Mouse (Mus musculus) myocyte (in vitro differentiated cells): ENCODE measurements around the gene Brd3. TPM values are rescaled to one million over a fixed set of nuclear protein-coding genes. Genes with fewer than 3 reads are reported as not detected.

Experiments used
- H3K27me3 ChIP-seq: one replicate; pipeline ENCODE4 v1.6.1; 2011; ENCODE audit not compliant: control insufficient read depth, insufficient read depth, insufficient read length
- H3K36me3 ChIP-seq: one replicate; pipeline ENCODE4 v1.6.1; 2011; ENCODE audit not compliant: control insufficient read depth, insufficient read depth
- H3K4me2 ChIP-seq: one replicate; pipeline ENCODE4 v1.6.1; 2011; ENCODE audit warnings: low read depth, control low read depth
- H3K4me3 ChIP-seq: one replicate; pipeline ENCODE4 v1.5.1; 2011; ENCODE audit warnings: mild to moderate bottlenecking, control low read depth, moderate library complexity
- H3K79me2 ChIP-seq: one replicate; pipeline ENCODE4 v1.6.1; 2011; ENCODE audit not compliant: control insufficient read depth, insufficient read depth
- H3ac ChIP-seq: one replicate; pipeline ENCODE4 v1.6.1; 2011; ENCODE audit not compliant: control insufficient read depth, insufficient read length
- CEBPB ChIP-seq: IDR thresholded peaks from 2 replicates; pipeline ENCODE4 v1.6.1; 2011; ENCODE audit warnings: mild to moderate bottlenecking, moderate library complexity; ENCODE audit not compliant: poor library complexity, insufficient read depth, severe bottlenecking
- E2F4 ChIP-seq: IDR thresholded peaks from one replicate; pipeline ENCODE4 v1.6.1; 2011; ENCODE audit warnings: mild to moderate bottlenecking, control low read depth, moderate library complexity; ENCODE audit not compliant: insufficient read depth
- MAX ChIP-seq: IDR thresholded peaks from one replicate; pipeline ENCODE4 v1.6.1; 2011; ENCODE audit warnings: low read depth, mild to moderate bottlenecking, control low read depth
- MYOD1 ChIP-seq, 3 experiments: IDR thresholded peaks; one replicate each; pipeline ENCODE4 v1.6.1; 2011; ENCODE audit warnings: control low read depth in 2 of 3, low read depth in 2 of 3, mild to moderate bottlenecking in 2 of 3, moderate library complexity in 1 of 3; ENCODE audit not compliant: insufficient read length in 2 of 3, control insufficient read depth in 1 of 3
- MYOG ChIP-seq, 3 experiments: IDR thresholded peaks; one replicate each; pipeline ENCODE4 v1.6.1; 2011; ENCODE audit warnings: control low read depth in 2 of 3, low read depth in 2 of 3, mild to moderate bottlenecking in 2 of 3; ENCODE audit not compliant: insufficient read length in 2 of 3, control insufficient read depth in 1 of 3, insufficient read depth in 1 of 3
- POLR2A ChIP-seq: IDR thresholded peaks from one replicate; pipeline ENCODE4 v1.6.1; 2011; ENCODE audit warnings: low read depth, mild to moderate bottlenecking, control low read depth, moderate library complexity; ENCODE audit not compliant: insufficient read length
- POLR2AphosphoS2 ChIP-seq: IDR thresholded peaks from one replicate; pipeline ENCODE4 v1.6.1; 2011; ENCODE audit warnings: low read depth, control low read depth; ENCODE audit not compliant: insufficient read length
- REST ChIP-seq: IDR thresholded peaks from one replicate; pipeline ENCODE4 v1.6.1; 2011; ENCODE audit warnings: mild to moderate bottlenecking, control low read depth, moderate library complexity; ENCODE audit not compliant: insufficient read depth, insufficient read length
- SRF ChIP-seq: IDR thresholded peaks from one replicate; pipeline ENCODE4 v1.6.1; 2011; ENCODE audit warnings: low read depth; ENCODE audit not compliant: control insufficient read depth, insufficient read length
- TCF12 ChIP-seq: IDR thresholded peaks from one replicate; pipeline ENCODE4 v1.6.1; 2011; ENCODE audit warnings: mild to moderate bottlenecking, control low read depth; ENCODE audit not compliant: poor library complexity, insufficient read depth, severe bottlenecking
- TCF3 ChIP-seq: IDR thresholded peaks from one replicate; pipeline ENCODE4 v1.6.1; 2011; ENCODE audit warnings: low read depth, control low read depth; ENCODE audit not compliant: insufficient read length
- USF1 ChIP-seq: IDR thresholded peaks from one replicate; pipeline ENCODE4 v1.6.1; 2011; ENCODE audit warnings: low read depth, mild to moderate bottlenecking, control low read depth, moderate library complexity
- polyA plus RNA-seq: library from polyadenylated mRNA; unstranded; fragments of >200 nt; fragmentation: generic; extraction: Trizol; gene quantifications from one replicate; pipeline ENCODE4 v1.2.1, GENCODE M21; 2012; ENCODE audit warnings: missing spikeins

Gene Brd3
- polyA plus RNA-seq, 1 experiment, result 26.8 TPM

DNA sequence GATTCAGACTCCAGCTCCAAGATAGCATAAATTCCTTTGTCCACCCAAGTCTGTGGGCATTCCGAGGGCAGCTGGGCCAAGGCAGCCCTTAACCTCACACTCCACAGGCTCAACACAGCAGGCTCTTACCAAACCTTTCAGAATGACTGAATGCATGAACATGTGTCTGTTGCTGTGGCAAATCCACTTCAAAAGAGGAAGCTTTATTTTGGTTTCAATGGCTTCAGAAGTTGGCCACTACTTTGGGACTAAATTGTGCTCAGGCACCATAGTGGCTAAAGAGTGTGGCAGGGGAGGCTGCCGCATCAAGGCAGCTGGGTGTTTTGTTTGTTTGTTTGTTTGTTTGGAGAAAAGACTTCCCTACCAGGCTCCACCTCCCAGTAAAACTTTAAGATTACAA is 107.4 kb downstream of the Brd3 start:
- no peak overlapping the region for H3K4me3 ChIP-seq
- no peaks in the 10 kb centered on the region for H3K27me3 ChIP-seq
- H3ac ChIP-seq, result no peak overlapping the region
- H3K4me2 ChIP-seq, result no peak overlapping the region
- no peaks in the 10 kb centered on the region for H3K36me3 ChIP-seq
- peaks cover 14% of the 10 kb centered on the region for H3K79me2 ChIP-seq
- no peak for TF ChIP-seq SRF
- no peak for TF ChIP-seq POLR2A
- TF ChIP-seq USF1, result no peak
- TF ChIP-seq POLR2AphosphoS2, result no peak
- no peak for TF ChIP-seq E2F4
- TF ChIP-seq MYOG (IDR thresholded peaks at IDR 0.05; ENCODE audit: control insufficient read depth in 1 of 3, insufficient read depth in 1 of 3, insufficient read length in 2 of 3, low read depth in 2 of 3), result no peak
- TF ChIP-seq CEBPB, result no peak
- TF ChIP-seq MYOD1 (IDR thresholded peaks at IDR 0.05; ENCODE audit: control insufficient read depth in 1 of 3, insufficient read length in 2 of 3, low read depth in 2 of 3), result no peak

DNA sequence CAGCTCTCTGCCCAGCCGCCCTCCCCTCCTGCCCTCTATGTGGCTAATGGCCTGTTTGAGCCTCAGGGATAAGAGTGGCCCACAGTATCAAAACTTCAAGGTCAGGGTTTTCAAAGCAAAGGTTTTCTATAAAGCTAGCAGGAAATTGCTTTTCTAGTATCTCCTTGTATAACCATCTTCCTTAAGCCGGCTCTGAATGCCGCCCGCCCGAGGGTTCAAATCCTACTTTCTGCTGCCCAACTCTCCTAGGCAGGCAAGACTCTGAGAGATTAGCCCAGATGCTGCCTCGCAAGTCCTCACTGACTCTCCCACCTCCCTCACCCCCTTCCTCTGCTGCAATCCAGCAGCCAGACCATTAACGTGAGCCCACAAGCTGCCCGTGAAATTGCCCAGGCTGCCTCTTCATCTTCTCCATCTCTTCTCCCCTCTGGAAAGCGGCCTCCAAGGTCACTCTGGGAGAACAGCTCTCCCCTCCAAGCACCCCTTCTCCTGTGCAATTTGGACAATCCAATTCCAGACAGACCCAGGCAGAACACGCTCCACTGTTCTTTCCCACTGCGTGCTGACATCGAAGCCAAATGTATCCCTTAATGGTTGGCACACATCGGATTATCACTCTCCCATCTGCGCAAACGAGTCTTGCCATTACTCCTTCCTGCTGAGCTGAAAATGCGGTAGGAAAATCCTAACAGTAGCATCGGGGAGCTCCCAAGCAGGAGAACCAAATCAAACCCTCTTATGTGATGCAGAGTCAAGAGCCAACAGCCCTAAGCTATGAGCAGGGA is 110.6 kb downstream of the Brd3 start:
- H3K4me3 ChIP-seq, result no peak overlapping the region
- no peak overlapping the region for H3K4me2 ChIP-seq
- H3K79me2 ChIP-seq, result peaks cover 4% of the 10 kb centered on the region
- TF ChIP-seq MAX (no peak), MYOD1 (IDR thresholded peaks at IDR 0.05; ENCODE audit: control insufficient read depth in 1 of 3, insufficient read length in 2 of 3, low read depth in 2 of 3) (no peak), SRF (no peak), USF1 (no peak), E2F4 (no peak), CEBPB (no peak), POLR2AphosphoS2 (no peak), MYOG (IDR thresholded peaks at IDR 0.05; ENCODE audit: control insufficient read depth in 1 of 3, insufficient read depth in 1 of 3, insufficient read length in 2 of 3, low read depth in 2 of 3) (no peak), TCF3 (no peak), TCF12 (no peak), POLR2A (no peak), REST (no peak)
- no peak overlapping the region for H3ac ChIP-seq
- H3K27me3 ChIP-seq, result no peaks in the 10 kb centered on the region
- H3K36me3 ChIP-seq, result no peaks in the 10 kb centered on the region

Other genes starting within 250 kb of the Brd3 start
- 14.1 TPM for gene Vav2, start 80.6 kb downstream of the Brd3 start, polyA plus RNA-seq
- gene Brd3os, start 65.3 kb downstream of the Brd3 start, polyA plus RNA-seq, result 28.7 TPM
- gene Wdr5, start 7.5 kb upstream of the Brd3 start, polyA plus RNA-seq, result 34.8 TPM
- gene Rxra, start 168.8 kb upstream of the Brd3 start, polyA plus RNA-seq, result 22.0 TPM